Mouse (Mus musculus) heart, postnatal 4 days (tissue): ENCODE results near the gene Atp5g1. TPM values are rescaled to one million over a fixed set of nuclear protein-coding genes. Genes with fewer than 3 reads are reported as not detected.

ENCODE experiments used
- total RNA-seq, 2 experiments: library from RNA; stranded (reverse); gene quantifications; 2 replicates each; pipeline ENCODE4 v1.2.3; 2021

Gene Atp5g1
- total RNA-seq, 2 experiments from 2014 or later, result 2,269 to 2,363 TPM

Other genes starting within 250 kb of the Atp5g1 start
- 10 to 100 TPM; 23.2 to 23.8 TPM for gene Gngt2, start 238.5 kb downstream of the Atp5g1 start, total RNA-seq
- 10 to 100 TPM; 16.7 to 19.5 TPM for gene Abi3, start 233.2 kb downstream of the Atp5g1 start, total RNA-seq
- not detected for gene B4galnt2, start 160.8 kb downstream of the Atp5g1 start, total RNA-seq
- 10 to 100 TPM in 1 of 2 experiments, 1 to 10 TPM in 1; 6.3 to 10.6 TPM for gene Igf2bp1, start 69.7 kb downstream of the Atp5g1 start, total RNA-seq
- not detected for gene Gip, start 51.1 kb downstream of the Atp5g1 start, total RNA-seq
- 10 to 100 TPM; 60.9 to 62.7 TPM for gene Snf8, start 40.8 kb downstream of the Atp5g1 start, total RNA-seq
- 10 to 100 TPM; 47.4 to 48.3 TPM for gene Ube2z, start 10.3 kb downstream of the Atp5g1 start, total RNA-seq
- gene Calcoco2, start 36.3 kb upstream of the Atp5g1 start, total RNA-seq, result not detected
- gene Ttll6, start 58.1 kb upstream of the Atp5g1 start, total RNA-seq, result not detected
- not detected for gene Hoxb13, start 118.6 kb upstream of the Atp5g1 start, total RNA-seq
- gene Hoxb9, start 195.8 kb upstream of the Atp5g1 start, total RNA-seq, result not detected
- gene Hoxb8, start 206.2 kb upstream of the Atp5g1 start, total RNA-seq, result not detected
- under 1 TPM in 1 of 2 experiments, not detected in 1; 0.24 TPM for gene Hoxb7, start 211.0 kb upstream of the Atp5g1 start, total RNA-seq
- not detected for gene Hoxb6, start 216.8 kb upstream of the Atp5g1 start, total RNA-seq
- under 1 TPM in 1 of 2 experiments, not detected in 1; 0.32 TPM for gene Hoxb5, start 227.7 kb upstream of the Atp5g1 start, total RNA-seq
- gene Hoxb4, start 242.6 kb upstream of the Atp5g1 start, total RNA-seq, result 1 to 10 TPM in 1 of 2 experiments, under 1 TPM in 1; 0.74 to 1.0 TPM
- gene Hoxb3, start 247.7 kb upstream of the Atp5g1 start, total RNA-seq, result 1 to 10 TPM; 1.4 to 1.5 TPM